Mouse (Mus musculus) right cerebral cortex, postnatal 14 days (tissue): ENCODE data around the gene Efl1.

Experiments used
- DNase-seq: peaks from one replicate; pipeline ENCODE4 v3.0.0; 2022

Efl1 gene

GRCm38 (mm10) chr7:82820661-82821060 lies 172.2 kb downstream of the Efl1 start:
- no peak for DNase-seq

GRCm38 (mm10) chr7:82821501-82821900 lies 173.1 kb downstream of the Efl1 start:
- no peak for DNase-seq

DNA sequence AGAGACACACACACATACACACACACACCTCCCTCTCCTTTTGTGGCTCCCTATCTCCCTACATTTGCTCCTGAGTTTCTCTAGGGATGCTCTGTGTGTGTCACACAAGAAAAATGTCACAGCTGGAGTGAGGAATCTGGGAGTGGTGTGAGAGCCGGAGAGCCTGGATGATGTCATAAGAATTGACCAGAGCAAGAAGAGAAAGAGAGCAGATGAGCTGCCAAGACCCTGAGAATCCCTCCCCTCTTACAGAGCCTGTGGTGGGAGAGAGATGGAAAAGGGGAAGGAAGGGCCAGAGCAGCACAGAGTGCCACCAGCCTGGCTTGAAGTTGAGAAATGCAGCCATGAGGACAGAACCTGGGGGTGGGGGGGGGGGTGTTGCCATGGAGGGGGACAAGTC lies 174.1 kb downstream of the Efl1 start:
- DNase-seq: no peak
